Mouse (Mus musculus) hindbrain, embryonic 13.5 days (tissue): Measurements from ENCODE around the gene Pld5. TPM values are rescaled to one million over a fixed set of nuclear protein-coding genes. Genes with fewer than 3 reads are reported as not detected.

ENCODE experiments used
- ATAC-seq: fragments of 200-750 bp; cut with Nextera tagmentation; 2 replicates; pipeline ENCODE4 v1.8.0; 2017; ENCODE audit warnings: moderate TSS enrichment; ENCODE audit not compliant: low FRiP score
- H3K27ac ChIP-seq: fragments of 300-500 bp; sonication (generic); 2 replicates; pipeline ENCODE4 v1.5.1; 2015; ENCODE audit warnings: inconsistent platforms, mild to moderate bottlenecking, moderate library complexity
- H3K27me3 ChIP-seq: fragments of 300-500 bp; sonication (generic); 2 replicates; pipeline ENCODE4 v1.6.1; 2015; ENCODE audit warnings: mild to moderate bottlenecking, inconsistent platforms
- H3K36me3 ChIP-seq: fragments of 300-500 bp; sonication (generic); 2 replicates; pipeline ENCODE4 v1.6.1; 2015; ENCODE audit warnings: mild to moderate bottlenecking, inconsistent platforms
- H3K4me1 ChIP-seq: fragments of 300-500 bp; sonication (generic); replicated peaks from 2 replicates; pipeline ENCODE4 v1.6.1; 2015; ENCODE audit warnings: inconsistent platforms
- H3K4me2 ChIP-seq: fragments of 300-500 bp; sonication (generic); 2 replicates; pipeline ENCODE4 v1.6.1; 2015; ENCODE audit warnings: inconsistent platforms, mild to moderate bottlenecking, moderate library complexity
- H3K4me3 ChIP-seq: fragments of 300-500 bp; sonication (generic); 2 replicates; pipeline ENCODE4 v1.5.1; 2015; ENCODE audit warnings: mild to moderate bottlenecking, inconsistent platforms
- H3K9ac ChIP-seq: fragments of 300-500 bp; sonication (generic); 2 replicates; pipeline ENCODE4 v1.6.1; 2015; ENCODE audit warnings: mild to moderate bottlenecking, inconsistent platforms
- H3K9me3 ChIP-seq: fragments of 300-500 bp; sonication (generic); 2 replicates; pipeline ENCODE4 v1.6.1; 2016; ENCODE audit warnings: inconsistent platforms
- WGBS: fragments of 180-500 bp; shearing (Covaris S2); methylation state at CpG from one replicate; pipeline ENCODE4 v1.1.7; 2015; 5-methylcytosine and 5-hydroxymethylcytosine counted together
- polyA plus RNA-seq: library from polyadenylated mRNA; unstranded; fragments of >200 nt; fragmentation: Nextera tagmentation; extraction: Ambion mirVana; gene quantifications from 2 replicates; pipeline ENCODE4 v1.2.1, GENCODE M21; 2015

Gene Pld5
- polyA plus RNA-seq, 1 experiment from 2014 or later, result 5.9 TPM

DNA sequence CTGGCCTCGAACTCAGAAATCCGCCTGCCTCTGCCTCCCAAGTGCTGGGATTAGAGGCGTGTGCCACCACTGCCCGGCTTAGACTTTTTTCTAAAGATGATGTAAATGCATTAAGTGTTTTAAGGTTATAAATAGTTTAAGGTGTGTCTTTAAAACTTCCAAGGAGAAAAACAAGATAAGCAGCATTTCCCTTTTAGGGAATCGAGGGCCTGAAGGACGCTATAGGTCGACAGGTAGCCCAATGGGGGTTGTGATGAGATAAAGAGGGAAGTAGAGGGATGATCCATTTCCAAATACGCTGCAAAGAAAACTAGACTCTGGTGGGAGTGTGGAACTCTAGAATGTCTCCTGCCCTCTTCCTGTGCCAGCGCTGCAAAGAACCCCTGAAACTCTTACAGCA, 355.1 kb downstream of the Pld5 start, which contains the start of gene Gm38100:
Gene Gm38100 (plus strand): TSS at position 301 of the 400 bp plus-strand sequence.
- WGBS, result 92% methylated on average over 9 of the region's 9 CpGs
- Histone ChIP-seq H3K9me3 (no peaks in the 10 kb centered on the region), H3K27ac (no peak within 1 kb of the TSS), H3K4me3 (no peak within 1 kb of the TSS), H3K4me1 (no peaks in the 10 kb centered on the region), H3K9ac (no peak within 1 kb of the TSS), H3K4me2 (no peak within 1 kb of the TSS), H3K27me3 (no peaks in the 10 kb centered on the region), H3K36me3 (no peaks in the 10 kb centered on the region)
- no peak for ATAC-seq

DNA sequence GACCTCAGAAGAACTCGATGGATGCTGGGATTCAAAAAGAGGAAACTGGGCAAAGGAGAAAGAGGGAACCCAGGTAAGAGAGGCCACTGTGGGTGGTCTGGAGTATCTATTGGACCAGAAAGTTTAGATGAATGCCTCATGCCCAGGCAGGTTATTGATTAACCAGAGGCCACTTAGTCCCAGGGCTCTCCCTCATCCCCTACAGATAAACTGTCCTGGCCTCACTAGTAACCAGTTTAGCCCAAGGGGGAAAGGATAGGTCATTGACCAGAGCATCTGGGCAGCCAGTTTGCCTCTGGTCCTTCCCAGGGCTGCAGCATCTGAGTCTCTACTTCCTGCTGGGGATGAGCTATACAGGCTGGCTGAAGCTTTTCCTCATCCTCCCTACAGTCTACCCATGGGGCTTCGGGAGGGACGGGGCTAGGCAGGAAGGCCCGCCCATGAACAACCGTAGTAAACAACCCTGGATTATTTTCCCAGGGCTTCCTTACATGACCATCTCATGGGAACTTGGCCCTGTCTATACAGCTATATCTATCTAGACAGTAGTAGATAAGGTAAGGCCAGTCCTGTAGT, 361.3 kb downstream of the Pld5 start:
- Histone ChIP-seq H3K9me3 (no peaks in the 10 kb centered on the region), H3K36me3 (0 out of 2 replicates have a peak, but pooled peaks cover under 1% of the 10 kb centered on the region), H3K27ac (no peak overlapping the region), H3K9ac (no peak overlapping the region), H3K27me3 (no peaks in the 10 kb centered on the region), H3K4me2 (no peak overlapping the region), H3K4me3 (no peak overlapping the region), H3K4me1 (no peaks in the 10 kb centered on the region)
- WGBS, result 63% methylated on average over 5 of the region's 5 CpGs
- no peak for ATAC-seq
